Mouse (Mus musculus) MEL (cell line): ENCODE results near the gene Tmub2.

Experiments
- CTCF ChIP-seq, 3 experiments: IDR thresholded peaks in 2 of 3; conservative IDR thresholded peaks in 1 of 3; 2 replicates each; pipeline ENCODE4 v1.5.1; 2011 to 2012; ENCODE audit warnings: low read length in 3 of 3, low read depth in 2 of 3, mild to moderate bottlenecking in 2 of 3, improper control_type of control experiment in 1 of 3, inconsistent platforms in 1 of 3, mixed read lengths in 1 of 3, moderate library complexity in 1 of 3; ENCODE audit not compliant: control insufficient read depth in 1 of 3, insufficient read depth in 1 of 3, poor library complexity in 1 of 3, severe bottlenecking in 1 of 3
- EP300 ChIP-seq, 2 experiments: IDR thresholded peaks; 2 replicates each; pipeline ENCODE4 v1.6.1; 2011; ENCODE audit warnings: improper control_type of control experiment in 2 of 2, low read length in 2 of 2, low read depth in 1 of 2, mild to moderate bottlenecking in 1 of 2
- ETS1 ChIP-seq: IDR thresholded peaks from 2 replicates; pipeline ENCODE4 v1.6.1; 2012; ENCODE audit warnings: low read depth, mild to moderate bottlenecking, inconsistent platforms, low read length, improper control_type of control experiment, moderate library complexity
- GATA1 ChIP-seq: IDR thresholded peaks from 2 replicates; pipeline ENCODE4 v1.6.1; 2011; ENCODE audit warnings: low read depth, low read length, improper control_type of control experiment
- MAX ChIP-seq: IDR thresholded peaks from 2 replicates; pipeline ENCODE4 v1.6.1; 2011; ENCODE audit warnings: low read length, improper control_type of control experiment
- MXI1 ChIP-seq: IDR thresholded peaks from 2 replicates; pipeline ENCODE4 v1.6.1; 2011; ENCODE audit warnings: mild to moderate bottlenecking, low read depth, low read length, improper control_type of control experiment
- NRF1 ChIP-seq: IDR thresholded peaks from 2 replicates; pipeline ENCODE4 v1.6.1; 2014; ENCODE audit warnings: low read depth, mild to moderate bottlenecking, inconsistent platforms, low read length, improper control_type of control experiment, moderate library complexity; ENCODE audit not compliant: poor library complexity, insufficient read depth, severe bottlenecking
- POLR2A ChIP-seq, 2 experiments: IDR thresholded peaks; 2 replicates each; pipeline ENCODE4 v1.6.1; 2011 to 2012; ENCODE audit warnings: low read length in 2 of 2, mild to moderate bottlenecking in 2 of 2, control low read depth in 1 of 2, improper control_type of control experiment in 1 of 2, low read depth in 1 of 2, moderate library complexity in 1 of 2; ENCODE audit not compliant: control insufficient read depth in 1 of 2, insufficient read depth in 1 of 2, poor library complexity in 1 of 2
- SMC3 ChIP-seq: IDR thresholded peaks from 2 replicates; pipeline ENCODE4 v1.6.1; 2011; ENCODE audit warnings: low read depth, low read length, improper control_type of control experiment
- TBP ChIP-seq: IDR thresholded peaks from 2 replicates; pipeline ENCODE4 v1.8.0; 2011; ENCODE audit warnings: low read depth, low read length, improper control_type of control experiment
- ZNF384 ChIP-seq: IDR thresholded peaks from 2 replicates; pipeline ENCODE4 v1.6.1; 2012; ENCODE audit warnings: low read depth, mild to moderate bottlenecking, inconsistent platforms, low read length, improper control_type of control experiment

DNA sequence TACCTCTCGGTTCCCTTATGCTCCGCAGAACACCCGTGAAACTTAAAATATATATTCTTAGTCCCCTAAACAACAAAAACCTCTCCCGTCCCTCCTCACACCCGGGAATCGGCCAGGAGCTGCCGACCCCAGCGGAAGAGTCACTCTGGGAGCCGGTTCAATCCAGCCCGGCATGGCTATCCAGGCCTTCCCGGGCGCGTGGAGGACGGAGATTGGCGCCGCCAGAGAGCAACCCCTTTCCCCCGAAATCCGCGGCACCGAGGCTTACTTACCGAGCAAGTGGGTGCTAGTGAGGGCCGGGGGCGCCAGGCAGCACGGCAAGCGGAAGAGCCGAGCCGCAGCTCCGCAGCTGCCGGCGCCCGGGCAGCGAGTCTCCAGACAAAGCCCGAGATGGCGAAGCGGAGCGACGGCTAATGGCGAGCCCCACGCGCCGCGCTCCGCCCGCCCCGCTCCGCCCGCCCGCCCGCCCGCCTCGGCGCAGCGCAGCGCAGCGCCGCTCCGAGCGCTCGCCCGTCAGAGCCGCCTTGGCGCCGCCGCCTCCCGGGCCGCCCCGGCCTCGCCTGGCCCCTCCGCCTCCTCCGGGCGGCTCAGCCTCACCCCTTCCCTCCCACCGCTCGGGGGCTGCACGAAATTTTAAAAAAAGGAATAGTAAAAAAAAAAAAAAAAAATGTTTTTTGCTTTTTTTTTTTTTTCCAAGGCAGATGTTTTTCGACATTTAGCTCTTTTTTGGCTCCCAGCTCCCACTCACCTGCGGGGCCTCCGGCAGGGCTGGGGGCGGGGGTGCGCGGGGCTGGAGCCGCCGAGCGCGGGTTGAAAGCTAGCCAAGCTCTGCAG, 34.1 kb downstream of the Tmub2 start:
- no peak; a peak in 2 of 4 replicates for TF ChIP-seq POLR2A (IDR thresholded peaks at IDR 0.05; ENCODE audit: control insufficient read depth in 1 of 2, insufficient read depth in 1 of 2, low read depth in 1 of 2, low read length in 2 of 2, poor library complexity in 1 of 2)
- TF ChIP-seq ZNF384 = peak; percentile 63
- TF ChIP-seq CTCF (IDR thresholded peaks at IDR 0.05 in 2 of 3, conservative IDR thresholded peaks at IDR 0.05 in 1 of 3; ENCODE audit: control insufficient read depth in 1 of 3, insufficient read depth in 1 of 3, low read depth in 2 of 3, low read length in 3 of 3, poor library complexity in 1 of 3, severe bottlenecking in 1 of 3) = no peak
- no peak for TF ChIP-seq ETS1
- 0 out of 2 replicates have a peak, but pooled peaks have one; percentile 5 for TF ChIP-seq TBP
- TF ChIP-seq NRF1 = no peak
- no peak for TF ChIP-seq SMC3
- no peak for TF ChIP-seq MAX
- TF ChIP-seq EP300 (IDR thresholded peaks at IDR 0.05; ENCODE audit: low read depth in 1 of 2, low read length in 2 of 2) = 0 out of 4 replicates have a peak, but pooled peaks of 1 of the 2 experiments have one; percentile 7
- TF ChIP-seq MXI1 = no peak
- no peak for TF ChIP-seq GATA1
